ENCODE assay signal across 11 mouse cellular contexts in genomic region chr8:119897933-119898332, GRCm38 (mm10). TPM values are rescaled to one million over a fixed set of nuclear protein-coding genes. Genes with fewer than 3 reads are reported as not detected.
A peak's percentile ranks its signal among the peaks of the same experiment; 100 is the strongest.
DNase-seq lines count a peak whose midpoint lies in the region; ATAC-seq and TF ChIP-seq lines count a peak whose summit lies in the region.
"Had no signal": no experiment of that assay in that cellular context is flagged by ENCODE, and none has a peak within 500 bp of the region (broad histone marks: within the 10 kb centered on the region; RNA-seq: fewer than 3 reads in every experiment).

No protein-coding gene starts in this region.

- no peak for TF ChIP-seq CTCF in liver, postnatal 0 days (IDR thresholded peaks at IDR 0.05; ENCODE audit: low read depth)
- TF ChIP-seq CTCF in lung, postnatal 0 days (IDR thresholded peaks at IDR 0.05) = no peak

- no peak overlapping the region; the same call in 1 of the 2 replicates for H3K9ac ChIP-seq in liver, postnatal 0 days (replicated peaks)
- H3K9ac ChIP-seq in lung, postnatal 0 days (replicated peaks; ENCODE audit: low read depth) = no peak overlapping the region
- H3K9ac ChIP-seq in midbrain, embryonic 11.5 days (ENCODE audit: low read length) = no peak overlapping the region

- DNase-seq in kidney, postnatal 4 days = peak; percentile 28 to 41
- no peak for DNase-seq in kidney, adult 8-10 months
- DNase-seq in liver, postnatal 0 days = no peak
- peak; percentile 40 to 54 for DNase-seq in thymus, postnatal 36 days
- DNase-seq in lung, postnatal 0 days (ENCODE audit: low spot score) = no peak
- no peak for DNase-seq in midbrain, embryonic 11.5 days (ENCODE audit: low spot score, missing footprints)
- DNase-seq: gastrocnemius, postnatal 36 days had no signal

- ATAC-seq in hematopoietic stem cell, adult 5-6 weeks (replicated peaks in 1 of 2; ENCODE audit: insufficient read depth in 1 of 2, low FRiP score in 2 of 2, low TSS enrichment in 1 of 2, low read depth in 1 of 2, poor library complexity in 2 of 2, severe bottlenecking in 2 of 2) = peak; percentile 36 to 46; a peak in 3 of 4 replicates
- ATAC-seq in liver, postnatal 0 days = peak; percentile 27; the same call in 1 of the 2 replicates
- no peak for ATAC-seq in lung, postnatal 0 days
- ATAC-seq in midbrain, embryonic 11.5 days (ENCODE audit: low FRiP score) = no peak
- ATAC-seq: Patski had no signal

- H3K27ac ChIP-seq in liver, postnatal 0 days (ENCODE audit: low read depth) = no peak overlapping the region
- no peak overlapping the region for H3K27ac ChIP-seq in lung, postnatal 0 days (ENCODE audit: low read length)
- H3K27ac ChIP-seq in midbrain, embryonic 11.5 days (ENCODE audit: low read depth, low read length) = no peak overlapping the region
- H3K27ac ChIP-seq: layer of hippocampus, adult 2 months; macrophage had no signal

- H3K4me2 ChIP-seq in liver, postnatal 0 days (ENCODE audit: low read depth, low read length) = no peak overlapping the region; the same call in 1 of the 2 replicates
- H3K4me2 ChIP-seq in lung, postnatal 0 days (replicated peaks; ENCODE audit: low read depth, low read length) = no peak overlapping the region
- H3K4me2 ChIP-seq in midbrain, embryonic 11.5 days = no peak overlapping the region

- peaks cover 12% of the 10 kb centered on the region for H3K4me1 ChIP-seq in liver, postnatal 0 days (ENCODE audit: insufficient read depth)
- no peaks in the 10 kb centered on the region for H3K4me1 ChIP-seq in lung, postnatal 0 days (ENCODE audit: insufficient read depth, low read depth, low read length)
- H3K4me1 ChIP-seq in midbrain, embryonic 11.5 days (ENCODE audit: control insufficient read depth, insufficient read depth, low read length) = no peaks in the 10 kb centered on the region

- no peaks in the 10 kb centered on the region for H3K36me3 ChIP-seq in liver, postnatal 0 days (replicated peaks; ENCODE audit: insufficient read depth, low read length)
- no peaks in the 10 kb centered on the region for H3K36me3 ChIP-seq in lung, postnatal 0 days (ENCODE audit: insufficient read depth, low read length)
- H3K36me3 ChIP-seq in midbrain, embryonic 11.5 days (ENCODE audit: control insufficient read depth, insufficient read depth, low read length) = no peaks in the 10 kb centered on the region

- H3K27me3 ChIP-seq in liver, postnatal 0 days (ENCODE audit: insufficient read depth, low read length) = peaks cover 11% of the 10 kb centered on the region; the same call in 1 of the 2 replicates
- H3K27me3 ChIP-seq in lung, postnatal 0 days (replicated peaks; ENCODE audit: insufficient read depth, low read length) = no peaks in the 10 kb centered on the region
- H3K27me3 ChIP-seq in midbrain, embryonic 11.5 days (ENCODE audit: control insufficient read depth, insufficient read depth, low read length) = peaks cover 17% of the 10 kb centered on the region
- H3K27me3 ChIP-seq: Patski had no signal

- no peaks in the 10 kb centered on the region for H3K9me3 ChIP-seq in liver, postnatal 0 days (ENCODE audit: low read length)
- no peaks in the 10 kb centered on the region for H3K9me3 ChIP-seq in lung, postnatal 0 days (ENCODE audit: low read length)
- H3K9me3 ChIP-seq in midbrain, embryonic 11.5 days (ENCODE audit: control insufficient read depth, low read length) = no peaks in the 10 kb centered on the region

- TF ChIP-seq EP300 in liver, postnatal 0 days (IDR thresholded peaks at IDR 0.05; ENCODE audit: low read depth) = no peak
- no peak for TF ChIP-seq EP300 in lung, postnatal 0 days (IDR thresholded peaks at IDR 0.05)

- H3K4me3 ChIP-seq in liver, postnatal 0 days (ENCODE audit: low read depth, low read length) = no peak overlapping the region
- H3K4me3 ChIP-seq in lung, postnatal 0 days (ENCODE audit: low read depth, low read length) = no peak overlapping the region
- H3K4me3 ChIP-seq in midbrain, embryonic 11.5 days (ENCODE audit: low read depth, low read length) = no peak overlapping the region
- H3K4me3 ChIP-seq: layer of hippocampus, adult 2 months had no signal

- WGBS in liver, postnatal 0 days (ENCODE audit: insufficient replicate concordance) = 8% methylated on average over 13 of the region's 13 CpGs
- 16% methylated on average over 13 of the region's 13 CpGs for WGBS in lung, postnatal 0 days
- 31% methylated on average over 13 of the region's 13 CpGs for WGBS in midbrain, embryonic 11.5 days

RNA-seq across cellular contexts. Expression of gene Usp10, which starts 12.2 kb away (rescaled TPM):
- 41.0 and 65.4 TPM in 2 replicates for total RNA-seq in hematopoietic stem cell, adult 5-6 weeks (2017)
- polyA plus RNA-seq in liver, postnatal 0 days (2015; fragmentation: Nextera tagmentation; extraction: Ambion mirVana) = 44.1 and 46.5 TPM in 2 replicates
- 38.1 and 40.3 TPM in 2 replicates for polyA plus RNA-seq in lung, postnatal 0 days (2015; fragmentation: Nextera tagmentation; extraction: Ambion mirVana)
- polyA plus RNA-seq in midbrain, embryonic 11.5 days (2014; fragmentation: Nextera tagmentation; extraction: Ambion mirVana) = 150 and 152 TPM in 2 replicates

RNA-seq across cellular contexts. Expression of gene Gm20388, which starts 12.7 kb away (rescaled TPM):
- 18.4 and 33.8 TPM in 2 replicates for total RNA-seq in hematopoietic stem cell, adult 5-6 weeks (2017)
- polyA plus RNA-seq in liver, postnatal 0 days (2015; fragmentation: Nextera tagmentation; extraction: Ambion mirVana) = not detected in 2 replicates
- not detected in 2 replicates for polyA plus RNA-seq in lung, postnatal 0 days (2015; fragmentation: Nextera tagmentation; extraction: Ambion mirVana)
- polyA plus RNA-seq in midbrain, embryonic 11.5 days (2014; fragmentation: Nextera tagmentation; extraction: Ambion mirVana) = 3.0 TPM in 1 of 2 replicates, not detected in the other

RNA-seq across cellular contexts. Expression of gene Klhl36, which starts 35.9 kb away (rescaled TPM):
- 8.1 and 9.3 TPM in 2 replicates for total RNA-seq in hematopoietic stem cell, adult 5-6 weeks (2017)
- 4.3 and 4.9 TPM in 2 replicates for polyA plus RNA-seq in liver, postnatal 0 days (2015; fragmentation: Nextera tagmentation; extraction: Ambion mirVana)
- polyA plus RNA-seq in lung, postnatal 0 days (2015; fragmentation: Nextera tagmentation; extraction: Ambion mirVana) = 11.4 and 11.6 TPM in 2 replicates
- polyA plus RNA-seq in midbrain, embryonic 11.5 days (2014; fragmentation: Nextera tagmentation; extraction: Ambion mirVana) = 8.2 and 10.2 TPM in 2 replicates

RNA-seq across cellular contexts. Expression of gene Cotl1, which starts 57.6 kb away (rescaled TPM):
- 84.9 and 161 TPM in 2 replicates for total RNA-seq in hematopoietic stem cell, adult 5-6 weeks (2017)
- 28.5 and 28.8 TPM in 2 replicates for polyA plus RNA-seq in liver, postnatal 0 days (2015; fragmentation: Nextera tagmentation; extraction: Ambion mirVana)
- polyA plus RNA-seq in lung, postnatal 0 days (2015; fragmentation: Nextera tagmentation; extraction: Ambion mirVana) = 54.3 and 54.6 TPM in 2 replicates
- polyA plus RNA-seq in midbrain, embryonic 11.5 days (2014; fragmentation: Nextera tagmentation; extraction: Ambion mirVana) = 411 and 445 TPM in 2 replicates

Comparison
In these comparisons a context has a peak if more than half of its experiments do, and no peak if none do; other contexts are left out.
1. DNase-seq: peak in kidney, postnatal 4 days (2 of 2) and thymus, postnatal 36 days (2 of 2); none in kidney, adult 8-10 months (0 of 2), liver, postnatal 0 days (single experiment), lung, postnatal 0 days (single experiment) and midbrain, embryonic 11.5 days (single experiment).
2. ATAC-seq: peak in hematopoietic stem cell, adult 5-6 weeks (2 of 2) and liver, postnatal 0 days (single experiment); none in lung, postnatal 0 days (single experiment) and midbrain, embryonic 11.5 days (single experiment).